Mouse (Mus musculus) heart, embryonic 14.5 days (tissue): ENCODE measurements at regions not wholly inside any gene's neighbourhood (a gene's known extent, or its start where the extent isn't known, plus 50 kb on each side); places are given as distances from the start of the nearest gene placed in this dataset.
A peak's percentile ranks its signal among the peaks of the same experiment; 100 is the strongest.
"Not testable (repeated sequence)": the region's sequence is repeated elsewhere in the genome, so short reads cannot be mapped to it uniquely, and the experiment has no call there.

Experiments used
- ATAC-seq: fragments of 200-750 bp; cut with Nextera tagmentation; 2 replicates; pipeline ENCODE4 v1.8.0; 2017; ENCODE audit warnings: low read depth, moderate TSS enrichment; ENCODE audit not compliant: insufficient number of reproducible peaks, insufficient read depth, low FRiP score
- H3K27ac ChIP-seq, 2 experiments: fragments of 200-500 bp in 1 of 2; fragments of 300-500 bp in 1 of 2; sonication (generic) in 1 of 2; replicated peaks in 1 of 2; 2 replicates each; pipeline ENCODE4 v1.5.1; 2012 to 2014; ENCODE audit warnings: low read depth in 2 of 2, low read length in 2 of 2, control low read depth in 1 of 2, mild to moderate bottlenecking in 1 of 2, mixed read lengths in 1 of 2; ENCODE audit not compliant: control insufficient read depth in 1 of 2, insufficient read depth in 1 of 2
- H3K27me3 ChIP-seq: fragments of 300-500 bp; sonication (generic); 2 replicates; pipeline ENCODE4 v1.6.1; 2014; ENCODE audit warnings: mild to moderate bottlenecking, low read length, control low read depth; ENCODE audit not compliant: control insufficient read depth, insufficient read depth
- H3K36me3 ChIP-seq: fragments of 300-500 bp; sonication (generic); 2 replicates; pipeline ENCODE4 v1.6.1; 2014; ENCODE audit warnings: mild to moderate bottlenecking, control low read depth, low read length, mixed read lengths; ENCODE audit not compliant: control insufficient read depth, insufficient read depth
- H3K4me1 ChIP-seq, 2 experiments: fragments of 200-500 bp in 1 of 2; fragments of 300-500 bp in 1 of 2; sonication (generic) in 1 of 2; 2 replicates each; pipeline ENCODE4 v1.6.1; 2012 to 2014; ENCODE audit warnings: low read length in 2 of 2, control low read depth in 1 of 2, mixed read lengths in 1 of 2; ENCODE audit not compliant: control insufficient read depth in 2 of 2, insufficient read depth in 2 of 2
- H3K4me2 ChIP-seq: fragments of 300-500 bp; sonication (generic); 2 replicates; pipeline ENCODE4 v1.6.1; 2014; ENCODE audit warnings: mild to moderate bottlenecking, low read length
- H3K4me3 ChIP-seq, 2 experiments: fragments of 200-500 bp in 1 of 2; fragments of 300-500 bp in 1 of 2; sonication (generic) in 1 of 2; 2 replicates each; pipeline ENCODE4 v1.5.1; 2012 to 2014; ENCODE audit warnings: low read length in 2 of 2, mild to moderate bottlenecking in 2 of 2, control low read depth in 1 of 2, low read depth in 1 of 2, moderate library complexity in 1 of 2; ENCODE audit not compliant: control insufficient read depth in 1 of 2, insufficient read depth in 1 of 2
- H3K9ac ChIP-seq: fragments of 300-500 bp; sonication (generic); 2 replicates; pipeline ENCODE4 v1.6.1; 2014; ENCODE audit warnings: mild to moderate bottlenecking, low read length
- H3K9me3 ChIP-seq: fragments of 300-500 bp; sonication (generic); 2 replicates; pipeline ENCODE4 v1.6.1; 2016; ENCODE audit warnings: low read length, control low read depth; ENCODE audit not compliant: control insufficient read depth
- WGBS: fragments of 180-500 bp; shearing (Covaris S2); extraction: QIAGEN DNeasy Blood & Tissue Kit; methylation state at CpG from one replicate; pipeline ENCODE4 v1.1.7; 2014; 5-methylcytosine and 5-hydroxymethylcytosine counted together

GRCm38 (mm10) chr5:129385965-129386643 lies 114.9 kb upstream of the Sfswap start:
- not testable (repeated sequence) for H3K9ac ChIP-seq, H3K27ac ChIP-seq, H3K36me3 ChIP-seq, H3K4me3 ChIP-seq, H3K4me1 ChIP-seq, H3K4me2 ChIP-seq, H3K27me3 ChIP-seq, H3K9me3 ChIP-seq
- WGBS = 63% methylated on average over 2 of the region's 7 CpGs
- ATAC-seq = peak; percentile 64

- not testable (repeated sequence) for H3K9ac ChIP-seq, H3K4me1 ChIP-seq, H3K4me3 ChIP-seq, H3K27ac ChIP-seq, H3K4me2 ChIP-seq, H3K9me3 ChIP-seq, H3K36me3 ChIP-seq, H3K27me3 ChIP-seq
- peak; percentile 82 for ATAC-seq
- WGBS = no CpG with 5 or more reads among the region's 8 CpGs
Observed at GRCm38 (mm10) chr5:129386671-129387070, 114.3 kb upstream of the Sfswap start.

- no peak overlapping the region for H3K9ac ChIP-seq
- ATAC-seq = no peak
- H3K4me2 ChIP-seq = no peak overlapping the region
- H3K4me3 ChIP-seq = no peak overlapping the region
- H3K4me1 ChIP-seq = peaks cover 0 to 5% of the 10 kb centered on the region in 2 experiments; a peak in 1 of 4 replicates
- no peaks in the 10 kb centered on the region for H3K27me3 ChIP-seq
- H3K27ac ChIP-seq = no peak overlapping the region
- H3K9me3 ChIP-seq = no peaks in the 10 kb centered on the region
- WGBS = 45% methylated on average over 3 of the region's 3 CpGs
- no peaks in the 10 kb centered on the region for H3K36me3 ChIP-seq
Observed at GRCm38 (mm10) chr5:129387301-129387700, 113.7 kb upstream of the Sfswap start.

GRCm38 (mm10) chr5:129390921-129391371 lies 110.1 kb upstream of the Sfswap start:
- peaks cover 0 to 5% of the 10 kb centered on the region in 2 experiments; a peak in 1 of 4 replicates for H3K4me1 ChIP-seq
- no peaks in the 10 kb centered on the region for H3K36me3 ChIP-seq
- H3K27me3 ChIP-seq = no peaks in the 10 kb centered on the region
- H3K9me3 ChIP-seq = no peaks in the 10 kb centered on the region
- H3K4me2 ChIP-seq = no peak overlapping the region
- no peak overlapping the region for H3K4me3 ChIP-seq
- WGBS = 40% methylated on average over 4 of the region's 4 CpGs
- H3K9ac ChIP-seq = no peak overlapping the region
- H3K27ac ChIP-seq = no peak overlapping the region
- no peak for ATAC-seq

GRCm38 (mm10) chr5:129393150-129393549 lies 107.9 kb upstream of the Sfswap start:
- no peaks in the 10 kb centered on the region for H3K9me3 ChIP-seq
- H3K4me1 ChIP-seq = peaks cover 0 to 3% of the 10 kb centered on the region in 2 experiments; a peak in 1 of 4 replicates
- no peaks in the 10 kb centered on the region for H3K27me3 ChIP-seq
- H3K4me2 ChIP-seq = no peak overlapping the region
- no peaks in the 10 kb centered on the region for H3K36me3 ChIP-seq
- ATAC-seq = no peak
- no peak overlapping the region for H3K27ac ChIP-seq
- WGBS = 78% methylated on average over 2 of the region's 2 CpGs
- no peak overlapping the region for H3K4me3 ChIP-seq
- no peak overlapping the region for H3K9ac ChIP-seq

GRCm38 (mm10) chr5:129393606-129394255 lies 107.3 kb upstream of the Sfswap start:
- Histone ChIP-seq H3K27me3 (no peaks in the 10 kb centered on the region), H3K4me3 (no peak overlapping the region), H3K27ac (no peak overlapping the region), H3K4me2 (no peak overlapping the region), H3K9ac (no peak overlapping the region), H3K4me1 (no peaks in the 10 kb centered on the region), H3K9me3 (no peaks in the 10 kb centered on the region), H3K36me3 (no peaks in the 10 kb centered on the region)
- 72% methylated on average over 9 of the region's 9 CpGs for WGBS
- no peak for ATAC-seq

- no peak overlapping the region for H3K4me3 ChIP-seq
- no peak overlapping the region for H3K27ac ChIP-seq
- WGBS = 77% methylated on average over 4 of the region's 4 CpGs
- no peaks in the 10 kb centered on the region for H3K36me3 ChIP-seq
- H3K9me3 ChIP-seq = no peaks in the 10 kb centered on the region
- no peak overlapping the region for H3K4me2 ChIP-seq
- no peak overlapping the region for H3K9ac ChIP-seq
- H3K27me3 ChIP-seq = no peaks in the 10 kb centered on the region
- no peak for ATAC-seq
- no peaks in the 10 kb centered on the region for H3K4me1 ChIP-seq
Observed at GRCm38 (mm10) chr5:129394416-129394815, 106.6 kb upstream of the Sfswap start.
